Mouse (Mus musculus): ENCODE results near the gene Kcnip1. TPM values are rescaled to one million over a fixed set of nuclear protein-coding genes. Genes with fewer than 3 reads are reported as not detected.

The Kcnip1 gene
- polyA plus RNA-seq, 1 experiment: 0.12 TPM

DNA sequence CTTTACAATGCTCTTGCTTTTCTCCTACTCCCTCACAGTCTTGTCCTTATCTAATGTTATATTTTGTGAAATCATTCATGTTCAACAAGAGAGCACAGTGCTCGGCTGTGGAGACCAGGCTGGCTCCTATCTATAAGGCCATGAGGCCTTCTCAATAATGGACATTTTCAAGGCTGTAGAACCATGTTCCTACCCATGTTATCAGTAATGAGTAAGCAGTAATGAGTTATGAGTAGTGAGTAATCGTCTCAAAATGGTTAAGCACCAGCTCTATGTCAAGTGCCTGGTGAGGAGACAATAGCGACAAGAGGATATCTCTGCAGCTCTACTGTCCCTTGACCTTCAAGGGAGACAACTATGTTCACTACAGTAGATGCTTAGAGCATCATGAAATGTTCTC lies 105.3 kb downstream of the Kcnip1 start:
- Histone ChIP-seq H3K27ac (ENCODE audit: control insufficient read depth, insufficient read depth, low read length) (no peak overlapping the region), H3K36me3 (ENCODE audit: control insufficient read depth, insufficient read depth, low read length) (no peaks in the 10 kb centered on the region), H3K27me3 (ENCODE audit: control insufficient read depth, insufficient read depth, low read length) (no peaks in the 10 kb centered on the region), H3K4me3 (ENCODE audit: control insufficient read depth, insufficient read depth, low read length) (no peak overlapping the region), H3K4me1 (replicated peaks; ENCODE audit: control insufficient read depth, insufficient read depth, low read length) (no peaks in the 10 kb centered on the region)
- WGBS: 96% methylated on average over 3 of the region's 3 CpGs
- TF ChIP-seq POLR2A (IDR thresholded peaks at IDR 0.05; ENCODE audit: control insufficient read depth, extremely low read depth, insufficient read depth, low read length, poor library complexity) (no peak), CTCF (IDR thresholded peaks at IDR 0.05; ENCODE audit: borderline replicate concordance, control insufficient read depth, extremely low read depth, insufficient read depth, low read length, poor library complexity) (no peak)
- no peak for DNase-seq

- Histone ChIP-seq H3K36me3 (ENCODE audit: control insufficient read depth, insufficient read depth, low read length) (no peaks in the 10 kb centered on the region), H3K4me1 (replicated peaks; ENCODE audit: control insufficient read depth, insufficient read depth, low read length) (no peaks in the 10 kb centered on the region), H3K27ac (ENCODE audit: control insufficient read depth, insufficient read depth, low read length) (no peak overlapping the region), H3K4me3 (ENCODE audit: control insufficient read depth, insufficient read depth, low read length) (no peak overlapping the region), H3K27me3 (ENCODE audit: control insufficient read depth, insufficient read depth, low read length) (no peaks in the 10 kb centered on the region)
- TF ChIP-seq CTCF (IDR thresholded peaks at IDR 0.05; ENCODE audit: borderline replicate concordance, control insufficient read depth, extremely low read depth, insufficient read depth, low read length, poor library complexity): no peak
- no peak for TF ChIP-seq POLR2A (IDR thresholded peaks at IDR 0.05; ENCODE audit: control insufficient read depth, extremely low read depth, insufficient read depth, low read length, poor library complexity)
- 90% methylated on average over 4 of the region's 4 CpGs for WGBS
- no peak for DNase-seq
Measured at GRCm38 (mm10) chr11:33885981-33886380, 107.0 kb downstream of the Kcnip1 start.

- TF ChIP-seq CTCF (IDR thresholded peaks at IDR 0.05; ENCODE audit: borderline replicate concordance, control insufficient read depth, extremely low read depth, insufficient read depth, low read length, poor library complexity) (no peak), POLR2A (IDR thresholded peaks at IDR 0.05; ENCODE audit: control insufficient read depth, extremely low read depth, insufficient read depth, low read length, poor library complexity) (no peak)
- Histone ChIP-seq H3K27ac (ENCODE audit: control insufficient read depth, insufficient read depth, low read length) (no peak overlapping the region), H3K36me3 (ENCODE audit: control insufficient read depth, insufficient read depth, low read length) (no peaks in the 10 kb centered on the region), H3K4me1 (replicated peaks; ENCODE audit: control insufficient read depth, insufficient read depth, low read length) (no peaks in the 10 kb centered on the region), H3K27me3 (ENCODE audit: control insufficient read depth, insufficient read depth, low read length) (no peaks in the 10 kb centered on the region), H3K4me3 (ENCODE audit: control insufficient read depth, insufficient read depth, low read length) (no peak overlapping the region)
- DNase-seq: no peak
- WGBS: 77% methylated on average over 5 of the region's 5 CpGs
Measured at GRCm38 (mm10) chr11:33882731-33883328, 110.1 kb downstream of the Kcnip1 start.

- Histone ChIP-seq H3K4me3 (ENCODE audit: control insufficient read depth, insufficient read depth, low read length) (no peak overlapping the region), H3K4me1 (replicated peaks; ENCODE audit: control insufficient read depth, insufficient read depth, low read length) (no peaks in the 10 kb centered on the region), H3K36me3 (ENCODE audit: control insufficient read depth, insufficient read depth, low read length) (no peaks in the 10 kb centered on the region), H3K27ac (ENCODE audit: control insufficient read depth, insufficient read depth, low read length) (no peak overlapping the region), H3K27me3 (ENCODE audit: control insufficient read depth, insufficient read depth, low read length) (no peaks in the 10 kb centered on the region)
- no peak for TF ChIP-seq POLR2A (IDR thresholded peaks at IDR 0.05; ENCODE audit: control insufficient read depth, extremely low read depth, insufficient read depth, low read length, poor library complexity)
- TF ChIP-seq CTCF (IDR thresholded peaks at IDR 0.05; ENCODE audit: borderline replicate concordance, control insufficient read depth, extremely low read depth, insufficient read depth, low read length, poor library complexity): no peak
- DNase-seq: no peak
Measured at GRCm38 (mm10) chr11:33874925-33875324, 118.0 kb downstream of the Kcnip1 start.

DNA sequence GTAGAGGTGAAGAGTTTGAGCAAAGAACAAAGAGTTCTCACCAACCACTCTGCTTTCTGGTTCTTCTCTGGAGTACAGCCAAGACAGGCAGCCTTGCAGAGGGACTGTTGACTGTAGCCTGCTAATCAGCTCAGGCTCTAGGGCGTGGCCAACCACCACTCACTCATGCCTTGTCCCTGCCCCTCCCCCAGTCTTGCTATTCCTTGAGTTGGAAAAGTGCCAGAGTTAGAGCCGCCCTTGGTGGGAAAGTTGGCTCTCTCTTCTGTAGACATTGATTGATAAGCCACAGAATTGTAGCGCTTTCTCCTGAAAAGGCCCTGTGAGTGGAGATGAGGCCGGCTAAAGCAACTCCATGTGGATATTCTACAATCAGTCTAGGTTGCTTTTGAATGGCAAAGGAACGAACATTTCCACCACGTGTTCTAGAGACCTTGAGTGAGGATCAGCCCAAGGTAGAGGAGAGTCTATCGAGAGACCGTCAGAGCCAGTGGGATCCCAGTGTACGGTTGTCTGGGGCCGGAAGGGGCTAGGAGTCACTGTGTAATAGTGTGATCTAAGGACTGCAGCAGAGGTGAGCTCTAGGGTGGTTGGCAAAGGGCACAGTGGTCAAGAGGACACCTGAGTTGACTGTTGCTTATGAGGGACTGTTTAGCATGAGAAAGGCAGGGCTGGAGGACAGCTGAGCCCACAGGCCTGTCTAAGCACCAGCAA lies 119.7 kb downstream of the Kcnip1 start:
- Histone ChIP-seq H3K36me3 (ENCODE audit: control insufficient read depth, insufficient read depth, low read length) (no peaks in the 10 kb centered on the region), H3K27ac (ENCODE audit: control insufficient read depth, insufficient read depth, low read length) (no peak overlapping the region), H3K27me3 (ENCODE audit: control insufficient read depth, insufficient read depth, low read length) (no peaks in the 10 kb centered on the region), H3K4me1 (replicated peaks; ENCODE audit: control insufficient read depth, insufficient read depth, low read length) (no peaks in the 10 kb centered on the region), H3K4me3 (ENCODE audit: control insufficient read depth, insufficient read depth, low read length) (no peak overlapping the region)
- WGBS: 73% methylated on average over 10 of the region's 10 CpGs
- no peak for DNase-seq
- TF ChIP-seq CTCF (IDR thresholded peaks at IDR 0.05; ENCODE audit: borderline replicate concordance, control insufficient read depth, extremely low read depth, insufficient read depth, low read length, poor library complexity): no peak
- TF ChIP-seq POLR2A (IDR thresholded peaks at IDR 0.05; ENCODE audit: control insufficient read depth, extremely low read depth, insufficient read depth, low read length, poor library complexity): no peak

- H3K4me1 ChIP-seq (replicated peaks; ENCODE audit: control insufficient read depth, insufficient read depth, low read length): no peaks in the 10 kb centered on the region
- TF ChIP-seq POLR2A (IDR thresholded peaks at IDR 0.05; ENCODE audit: control insufficient read depth, extremely low read depth, insufficient read depth, low read length, poor library complexity) (no peak), CTCF (IDR thresholded peaks at IDR 0.05; ENCODE audit: borderline replicate concordance, control insufficient read depth, extremely low read depth, insufficient read depth, low read length, poor library complexity) (no peak)
- DNase-seq: no peak
- no peak overlapping the region for H3K27ac ChIP-seq (ENCODE audit: control insufficient read depth, insufficient read depth, low read length)
- no peaks in the 10 kb centered on the region for H3K27me3 ChIP-seq (ENCODE audit: control insufficient read depth, insufficient read depth, low read length)
- H3K36me3 ChIP-seq (ENCODE audit: control insufficient read depth, insufficient read depth, low read length): no peaks in the 10 kb centered on the region
- 89% methylated on average over 2 of the region's 2 CpGs for WGBS
- no peak overlapping the region for H3K4me3 ChIP-seq (ENCODE audit: control insufficient read depth, insufficient read depth, low read length)
Measured at GRCm38 (mm10) chr11:33872716-33873048, 120.3 kb downstream of the Kcnip1 start.
